Mouse (Mus musculus): ENCODE data around the gene Sav1. TPM values are rescaled to one million over a fixed set of nuclear protein-coding genes. Genes with fewer than 3 reads are reported as not detected.

Gene Sav1
- polyA plus RNA-seq (2014; fragmentation: Nextera tagmentation; extraction: Ambion mirVana), result 10.0 and 10.8 TPM in 2 replicates

GRCm38 (mm10) chr12:69986786-69987497, at the start of gene Sav1:
Gene Sav1, minus strand, starts transcription at chr12:69987002.
- Histone ChIP-seq H3K9ac (ENCODE audit: low read depth, low read length) (peak within 1 kb of the TSS; percentile 96), H3K4me2 (replicated peaks; ENCODE audit: low read depth, low read length) (peak within 1 kb of the TSS; percentile 71), H3K27me3 (ENCODE audit: control insufficient read depth, insufficient read depth, low read length) (no peaks in the 10 kb centered on the region), H3K4me1 (ENCODE audit: control insufficient read depth, insufficient read depth, low read length) (no peaks in the 10 kb centered on the region), H3K4me3 (ENCODE audit: low read length) (peak within 1 kb of the TSS; percentile 87), H3K9me3 (ENCODE audit: control insufficient read depth, low read length) (no peaks in the 10 kb centered on the region), H3K36me3 (ENCODE audit: control insufficient read depth, insufficient read depth, low read length) (peaks cover 23% of the 10 kb centered on the region), H3K27ac (ENCODE audit: low read depth, low read length) (peak within 1 kb of the TSS; percentile 81)
- under 1% methylated on average over 73 of the region's 102 CpGs for WGBS
- ATAC-seq (ENCODE audit: low FRiP score, low TSS enrichment), result peak; percentile 94

DNA sequence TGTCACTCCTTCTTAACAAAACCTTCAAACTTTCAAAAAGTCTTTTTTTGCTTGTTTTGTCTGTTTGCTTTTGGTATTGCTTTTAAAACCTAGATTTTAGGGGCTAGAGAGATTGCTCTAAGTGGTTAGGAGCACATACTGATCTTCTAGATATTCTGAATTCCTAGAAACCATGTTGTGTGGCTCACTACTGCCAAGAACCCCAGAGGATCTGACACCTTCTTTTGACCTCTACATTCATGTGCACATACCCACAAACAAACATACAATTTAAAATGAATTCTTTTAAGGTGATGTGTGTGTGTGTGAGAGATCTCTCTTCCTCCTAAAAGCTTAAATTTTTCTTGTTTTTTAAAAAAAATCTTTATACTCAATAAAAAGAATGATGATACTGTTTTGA, 39.4 kb upstream of the Sav1 start:
- ATAC-seq (ENCODE audit: low FRiP score, low TSS enrichment), result no peak
- peaks cover 53% of the 10 kb centered on the region for H3K36me3 ChIP-seq (ENCODE audit: control insufficient read depth, insufficient read depth, low read length)
- H3K9me3 ChIP-seq (ENCODE audit: control insufficient read depth, low read length), result no peaks in the 10 kb centered on the region

GRCm38 (mm10) chr12:70025431-70025830, 38.6 kb upstream of the Sav1 start:
- 88% methylated on average over 6 of the region's 6 CpGs for WGBS

More for the DNA sequence above, 39.4 kb upstream of the Sav1 start:
- Histone ChIP-seq H3K27me3 (ENCODE audit: control insufficient read depth, insufficient read depth, low read length) (no peaks in the 10 kb centered on the region), H3K27ac (ENCODE audit: low read depth, low read length) (no peak overlapping the region), H3K9ac (ENCODE audit: low read depth, low read length) (no peak overlapping the region), H3K4me2 (replicated peaks; ENCODE audit: low read depth, low read length) (no peak overlapping the region), H3K4me1 (ENCODE audit: control insufficient read depth, insufficient read depth, low read length) (no peaks in the 10 kb centered on the region), H3K4me3 (ENCODE audit: low read length) (no peak overlapping the region)

GRCm38 (mm10) chr12:70023580-70023979, 36.8 kb upstream of the Sav1 start:
- Histone ChIP-seq H3K4me2 (replicated peaks; ENCODE audit: low read depth, low read length) (no peak overlapping the region), H3K27ac (ENCODE audit: low read depth, low read length) (no peak overlapping the region), H3K4me1 (ENCODE audit: control insufficient read depth, insufficient read depth, low read length) (no peaks in the 10 kb centered on the region), H3K27me3 (ENCODE audit: control insufficient read depth, insufficient read depth, low read length) (no peaks in the 10 kb centered on the region), H3K36me3 (ENCODE audit: control insufficient read depth, insufficient read depth, low read length) (peaks cover 61% of the 10 kb centered on the region), H3K9ac (ENCODE audit: low read depth, low read length) (no peak overlapping the region), H3K4me3 (ENCODE audit: low read length) (no peak overlapping the region), H3K9me3 (ENCODE audit: control insufficient read depth, low read length) (no peaks in the 10 kb centered on the region)
- WGBS, result 88% methylated on average over 4 of the region's 4 CpGs
- ATAC-seq (ENCODE audit: low FRiP score, low TSS enrichment), result no peak

More at GRCm38 (mm10) chr12:70025431-70025830, 38.6 kb upstream of the Sav1 start:
- Histone ChIP-seq H3K27ac (ENCODE audit: low read depth, low read length) (no peak overlapping the region), H3K4me3 (ENCODE audit: low read length) (no peak overlapping the region), H3K4me1 (ENCODE audit: control insufficient read depth, insufficient read depth, low read length) (no peaks in the 10 kb centered on the region), H3K9me3 (ENCODE audit: control insufficient read depth, low read length) (no peaks in the 10 kb centered on the region), H3K4me2 (replicated peaks; ENCODE audit: low read depth, low read length) (no peak overlapping the region), H3K27me3 (ENCODE audit: control insufficient read depth, insufficient read depth, low read length) (no peaks in the 10 kb centered on the region), H3K36me3 (ENCODE audit: control insufficient read depth, insufficient read depth, low read length) (peaks cover 55% of the 10 kb centered on the region), H3K9ac (ENCODE audit: low read depth, low read length) (no peak overlapping the region)
- ATAC-seq (ENCODE audit: low FRiP score, low TSS enrichment), result no peak

DNA sequence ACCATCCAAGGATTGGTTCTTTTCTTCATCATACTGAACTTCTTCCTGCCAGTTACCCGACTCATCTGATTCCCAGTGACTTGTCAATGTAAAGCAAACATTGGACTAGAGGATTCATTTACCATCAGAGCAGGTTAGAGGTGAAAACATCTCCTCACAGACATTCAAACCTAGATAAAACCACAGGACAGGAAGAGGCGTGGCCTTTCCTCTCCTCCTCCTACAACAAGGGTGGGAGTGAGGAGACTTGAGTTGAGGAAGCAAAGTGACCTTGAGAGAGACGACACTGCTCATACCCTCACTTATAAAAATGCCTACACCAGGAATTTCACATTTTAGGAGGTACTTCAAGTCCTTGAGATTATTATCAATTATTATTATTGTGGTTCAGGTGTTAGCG, 31.4 kb upstream of the Sav1 start:
- peaks cover 39% of the 10 kb centered on the region for H3K36me3 ChIP-seq (ENCODE audit: control insufficient read depth, insufficient read depth, low read length)
- no peaks in the 10 kb centered on the region for H3K9me3 ChIP-seq (ENCODE audit: control insufficient read depth, low read length)
- WGBS, result 86% methylated on average over 4 of the region's 4 CpGs
- H3K9ac ChIP-seq (ENCODE audit: low read depth, low read length), result no peak overlapping the region
- H3K27me3 ChIP-seq (ENCODE audit: control insufficient read depth, insufficient read depth, low read length), result no peaks in the 10 kb centered on the region
- H3K4me2 ChIP-seq (replicated peaks; ENCODE audit: low read depth, low read length), result no peak overlapping the region
- H3K4me1 ChIP-seq (ENCODE audit: control insufficient read depth, insufficient read depth, low read length), result no peaks in the 10 kb centered on the region
- no peak for ATAC-seq (ENCODE audit: low FRiP score, low TSS enrichment)
- no peak overlapping the region for H3K27ac ChIP-seq (ENCODE audit: low read depth, low read length)
- H3K4me3 ChIP-seq (ENCODE audit: low read length), result no peak overlapping the region

DNA sequence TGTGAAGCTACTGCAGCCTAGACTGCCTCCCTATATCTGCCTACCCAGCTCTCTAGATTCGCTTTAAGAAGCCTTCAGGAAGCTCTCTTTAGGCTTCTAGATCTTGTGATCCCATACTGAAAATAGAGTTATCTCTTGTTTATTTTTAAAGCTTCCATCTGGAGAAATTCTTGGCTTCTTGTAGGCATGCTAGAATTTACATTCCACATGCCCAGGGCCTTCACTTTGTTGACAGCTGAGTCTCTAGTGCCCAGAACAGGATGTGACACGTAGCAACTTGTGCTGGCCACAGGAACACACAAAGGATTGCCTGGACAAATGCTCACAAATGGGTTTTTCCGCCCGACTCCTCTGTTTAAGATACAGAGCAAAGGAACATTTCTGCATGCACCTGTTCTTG, 29.1 kb upstream of the Sav1 start:
- no peak overlapping the region for H3K27ac ChIP-seq (ENCODE audit: low read depth, low read length)
- H3K27me3 ChIP-seq (ENCODE audit: control insufficient read depth, insufficient read depth, low read length), result no peaks in the 10 kb centered on the region
- peaks cover 31% of the 10 kb centered on the region for H3K36me3 ChIP-seq (ENCODE audit: control insufficient read depth, insufficient read depth, low read length)
- H3K9ac ChIP-seq (ENCODE audit: low read depth, low read length), result no peak overlapping the region
- H3K4me2 ChIP-seq (replicated peaks; ENCODE audit: low read depth, low read length), result no peak overlapping the region
- ATAC-seq (ENCODE audit: low FRiP score, low TSS enrichment), result no peak
- H3K4me1 ChIP-seq (ENCODE audit: control insufficient read depth, insufficient read depth, low read length), result no peaks in the 10 kb centered on the region
- no peak overlapping the region for H3K4me3 ChIP-seq (ENCODE audit: low read length)
- 85% methylated on average over 4 of the region's 4 CpGs for WGBS
- 0 out of 2 replicates have a peak, but pooled peaks cover 1% of the 10 kb centered on the region for H3K9me3 ChIP-seq (ENCODE audit: control insufficient read depth, low read length)

DNA sequence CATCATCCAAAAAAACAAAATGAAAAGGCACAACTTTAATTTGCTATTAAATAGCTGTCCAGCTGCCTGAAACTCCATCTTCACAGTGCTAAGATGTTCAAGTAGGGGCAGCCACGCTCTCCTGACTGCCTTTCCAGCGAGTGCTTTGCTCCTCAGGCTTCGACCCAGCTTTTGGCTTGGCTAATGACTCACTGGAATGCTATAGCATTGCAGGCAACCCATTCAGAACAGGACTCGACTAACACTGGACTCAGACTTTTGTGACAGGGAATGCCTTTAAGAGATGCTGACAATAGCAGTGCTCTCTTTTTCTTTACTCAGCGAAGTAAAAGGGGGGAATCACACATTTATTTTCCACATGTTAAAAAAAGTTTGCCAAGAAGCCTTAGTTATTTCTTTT, 24.9 kb upstream of the Sav1 start:
- Histone ChIP-seq H3K9me3 (ENCODE audit: control insufficient read depth, low read length) (0 out of 2 replicates have a peak, but pooled peaks cover 3% of the 10 kb centered on the region), H3K27me3 (ENCODE audit: control insufficient read depth, insufficient read depth, low read length) (no peaks in the 10 kb centered on the region), H3K27ac (ENCODE audit: low read depth, low read length) (no peak overlapping the region), H3K36me3 (ENCODE audit: control insufficient read depth, insufficient read depth, low read length) (peaks cover 8% of the 10 kb centered on the region; the same call in 1 of the 2 replicates), H3K9ac (ENCODE audit: low read depth, low read length) (no peak overlapping the region), H3K4me1 (ENCODE audit: control insufficient read depth, insufficient read depth, low read length) (no peaks in the 10 kb centered on the region), H3K4me2 (replicated peaks; ENCODE audit: low read depth, low read length) (no peak overlapping the region), H3K4me3 (ENCODE audit: low read length) (no peak overlapping the region)
- no peak for ATAC-seq (ENCODE audit: low FRiP score, low TSS enrichment)
- WGBS, result 69% methylated on average over 5 of the region's 5 CpGs

DNA sequence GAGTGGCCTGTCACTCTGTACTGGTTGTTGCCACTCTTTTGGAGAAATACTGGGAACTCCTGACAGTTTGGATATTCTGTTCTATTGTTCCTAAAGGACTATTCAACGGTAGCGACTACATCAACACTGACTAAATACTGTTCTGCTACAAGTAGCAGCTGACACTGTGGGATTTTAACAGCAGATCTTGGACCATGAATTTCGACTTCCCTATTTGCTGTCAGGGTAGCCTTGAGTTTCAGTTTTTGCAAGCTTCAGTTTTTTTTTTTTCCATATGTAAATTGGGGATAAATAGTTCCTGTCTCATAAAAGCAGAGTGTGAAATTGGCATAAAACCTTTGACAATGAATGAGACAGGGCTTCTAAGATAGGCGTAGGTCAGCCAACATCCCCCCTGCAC, 23.6 kb upstream of the Sav1 start:
- Histone ChIP-seq H3K4me3 (ENCODE audit: low read length) (no peak overlapping the region), H3K9ac (ENCODE audit: low read depth, low read length) (no peak overlapping the region), H3K36me3 (ENCODE audit: control insufficient read depth, insufficient read depth, low read length) (peaks cover 8% of the 10 kb centered on the region; the same call in 1 of the 2 replicates), H3K4me1 (ENCODE audit: control insufficient read depth, insufficient read depth, low read length) (no peaks in the 10 kb centered on the region), H3K27ac (ENCODE audit: low read depth, low read length) (no peak overlapping the region), H3K9me3 (ENCODE audit: control insufficient read depth, low read length) (0 out of 2 replicates have a peak, but pooled peaks cover 3% of the 10 kb centered on the region), H3K27me3 (ENCODE audit: control insufficient read depth, insufficient read depth, low read length) (no peaks in the 10 kb centered on the region), H3K4me2 (replicated peaks; ENCODE audit: low read depth, low read length) (no peak overlapping the region)
- WGBS, result 96% methylated on average over 4 of the region's 4 CpGs
- ATAC-seq (ENCODE audit: low FRiP score, low TSS enrichment), result no peak

DNA sequence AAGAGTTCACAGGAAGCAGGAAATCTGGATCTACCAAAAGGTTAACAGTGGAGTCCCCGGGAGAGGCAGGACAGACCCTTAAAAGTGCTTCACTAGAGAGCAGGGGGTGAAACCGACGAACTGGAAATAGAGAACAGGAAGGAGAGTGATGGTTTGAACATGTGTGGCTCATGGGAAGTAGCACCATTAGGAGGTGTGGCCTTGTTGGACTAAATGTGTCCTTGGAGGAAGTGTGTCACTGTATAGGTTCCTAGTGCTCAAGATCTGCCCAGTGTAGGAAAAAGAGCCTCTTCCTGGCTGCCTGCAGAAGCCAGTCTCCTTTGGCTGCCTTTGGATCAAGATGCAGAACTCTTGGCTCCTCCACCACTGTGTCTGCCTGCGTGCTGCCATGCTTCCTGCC, 18.3 kb upstream of the Sav1 start:
- Histone ChIP-seq H3K27ac (ENCODE audit: low read depth, low read length) (no peak overlapping the region), H3K4me3 (ENCODE audit: low read length) (no peak overlapping the region), H3K36me3 (ENCODE audit: control insufficient read depth, insufficient read depth, low read length) (no peaks in the 10 kb centered on the region), H3K9me3 (ENCODE audit: control insufficient read depth, low read length) (no peaks in the 10 kb centered on the region), H3K9ac (ENCODE audit: low read depth, low read length) (no peak overlapping the region), H3K27me3 (ENCODE audit: control insufficient read depth, insufficient read depth, low read length) (no peaks in the 10 kb centered on the region), H3K4me2 (replicated peaks; ENCODE audit: low read depth, low read length) (no peak overlapping the region), H3K4me1 (ENCODE audit: control insufficient read depth, insufficient read depth, low read length) (no peaks in the 10 kb centered on the region)
- 74% methylated on average over 4 of the region's 4 CpGs for WGBS
- ATAC-seq (ENCODE audit: low FRiP score, low TSS enrichment), result no peak
